Mouse (Mus musculus): ENCODE measurements at regions not wholly inside any gene's neighbourhood (a gene's known extent, or its start where the extent isn't known, plus 50 kb on each side); places are given as distances from the start of the nearest gene placed in this dataset.

DNA sequence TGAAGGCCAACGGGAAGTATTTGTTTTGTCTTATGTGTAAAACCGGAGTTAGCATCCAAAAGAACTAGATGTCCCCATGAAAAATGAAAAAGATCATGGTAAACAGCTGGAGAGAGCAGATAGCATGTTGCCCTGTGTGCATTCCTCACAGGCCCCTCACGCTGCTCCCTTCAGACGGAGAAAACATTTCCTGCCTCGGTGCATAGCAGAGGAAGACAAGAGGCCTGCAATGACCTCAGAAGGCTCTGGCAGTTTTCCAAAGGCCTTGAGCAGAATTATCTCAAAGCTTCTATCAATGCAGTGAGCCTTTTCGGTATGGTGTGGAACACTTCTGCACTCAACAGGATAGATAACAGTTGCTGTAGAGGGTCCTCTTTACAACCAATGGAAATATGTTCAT lies 101.3 kb upstream of the Ccn2 start:
- DNase-seq (ENCODE audit: low spot score), result no peak

DNA sequence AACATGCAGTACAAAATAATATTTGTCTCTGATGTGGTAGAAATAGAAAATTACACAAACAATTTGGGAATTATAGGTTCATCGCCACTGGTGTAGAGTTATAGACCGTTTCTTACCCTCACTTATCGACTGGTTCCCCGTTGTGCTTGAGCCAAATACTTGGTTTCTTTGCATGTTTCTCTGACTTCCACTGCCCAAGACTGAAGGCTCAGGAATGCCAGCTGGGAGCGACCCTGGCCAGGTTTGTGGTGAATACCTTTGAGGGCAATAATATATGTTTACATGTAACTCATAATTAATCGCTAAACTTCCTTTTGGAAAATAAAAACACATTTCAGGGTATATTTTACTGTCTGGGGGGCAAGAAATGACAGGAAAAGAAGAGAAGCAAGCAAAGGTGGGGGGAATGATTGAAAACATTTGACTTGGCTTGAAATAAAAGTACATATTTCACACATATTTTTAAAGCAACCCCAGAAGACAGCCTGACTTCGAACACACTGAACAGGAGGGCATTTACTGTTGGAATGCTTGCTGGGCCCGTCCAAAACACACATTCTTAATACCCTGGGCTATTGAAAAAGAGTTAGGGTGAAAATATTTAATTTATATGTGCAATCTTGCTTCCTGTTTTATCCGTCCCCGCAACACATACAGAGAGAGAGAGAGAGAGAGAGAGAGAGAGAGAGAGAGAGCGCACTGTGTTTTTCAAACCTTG lies 75.3 kb upstream of the Ccn2 start:
- no peak for DNase-seq (ENCODE audit: low spot score)

DNA sequence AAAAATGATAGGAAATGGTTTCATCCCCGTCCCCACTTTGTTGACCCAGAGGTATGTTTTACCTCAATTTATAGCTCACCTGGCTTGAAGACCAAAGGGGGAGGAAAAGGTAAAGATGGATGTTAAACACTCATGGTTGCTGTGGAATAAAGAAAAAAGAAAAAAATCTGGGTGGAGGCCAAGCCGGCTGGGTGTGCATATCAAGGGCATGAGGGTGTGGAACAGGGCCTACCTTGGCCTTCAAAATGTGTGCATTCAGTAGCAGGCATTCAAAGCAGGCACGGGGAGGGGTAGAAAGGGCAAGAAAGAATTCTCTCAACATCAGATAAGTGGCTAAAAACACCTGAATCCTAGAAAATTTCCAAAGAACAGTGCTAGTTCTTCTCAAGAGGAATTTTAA lies 74.7 kb upstream of the Ccn2 start:
- no peak for DNase-seq (ENCODE audit: low spot score)

DNA sequence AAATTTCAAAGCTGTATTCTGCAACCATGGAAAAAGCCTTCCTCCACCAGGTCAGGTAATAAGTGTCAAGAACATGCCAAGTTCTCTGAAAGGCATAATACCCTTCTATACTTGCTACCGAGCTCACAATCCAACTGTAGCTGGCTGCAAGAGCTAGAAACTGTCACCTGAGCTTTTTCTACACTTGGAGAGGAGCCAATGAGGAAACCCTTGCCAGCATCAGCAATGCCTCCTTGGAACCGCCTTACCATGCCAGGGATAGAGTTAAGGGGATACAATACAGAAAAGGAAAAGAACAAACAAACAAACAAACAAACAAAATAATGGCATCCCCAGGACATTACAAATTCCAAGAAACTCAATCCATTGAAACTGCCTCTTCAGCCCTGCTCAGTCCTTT lies 62.5 kb upstream of the Ccn2 start:
- no peak for DNase-seq (ENCODE audit: low spot score)

DNA sequence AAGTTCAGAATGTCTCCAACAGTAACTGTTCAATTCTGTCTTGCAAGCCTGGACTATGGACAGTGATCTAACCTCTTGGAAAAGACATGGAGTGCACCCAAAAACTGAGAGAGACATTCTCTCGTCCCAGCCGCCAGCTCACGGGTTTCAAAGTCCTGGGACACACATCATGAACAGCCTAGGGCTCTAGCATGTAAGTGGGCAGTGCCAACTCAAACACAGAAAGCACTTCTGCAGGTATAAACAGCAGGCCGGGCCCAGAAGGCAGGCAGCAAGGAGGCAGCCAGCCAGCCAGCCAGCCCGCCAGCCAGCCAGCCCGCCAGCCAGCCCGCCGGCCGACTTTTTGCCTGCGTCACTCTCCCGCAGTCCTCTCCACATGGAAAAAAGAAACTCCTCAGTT lies 60.3 kb upstream of the Ccn2 start:
- no peak for DNase-seq (ENCODE audit: low spot score)

DNA sequence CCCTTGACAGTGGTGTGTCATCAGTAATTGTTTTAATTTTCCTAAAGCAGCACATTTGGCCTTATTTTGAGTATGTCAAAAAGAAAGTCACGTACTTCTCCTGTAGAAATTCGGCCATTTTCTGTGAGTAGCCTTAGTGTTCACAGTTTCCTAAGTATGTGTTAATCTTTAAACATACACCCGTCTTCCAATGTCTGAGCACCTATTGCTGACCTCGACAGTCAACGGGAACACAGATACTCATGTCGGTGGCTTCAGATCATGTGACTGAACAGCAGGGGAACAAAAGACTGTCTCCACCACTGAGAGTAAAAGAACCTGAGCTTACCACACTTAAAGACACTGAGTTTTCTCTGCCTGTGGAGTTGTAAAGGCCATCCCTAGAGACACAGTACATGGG lies 59.8 kb upstream of the Ccn2 start:
- DNase-seq (ENCODE audit: low spot score), result no peak

DNA sequence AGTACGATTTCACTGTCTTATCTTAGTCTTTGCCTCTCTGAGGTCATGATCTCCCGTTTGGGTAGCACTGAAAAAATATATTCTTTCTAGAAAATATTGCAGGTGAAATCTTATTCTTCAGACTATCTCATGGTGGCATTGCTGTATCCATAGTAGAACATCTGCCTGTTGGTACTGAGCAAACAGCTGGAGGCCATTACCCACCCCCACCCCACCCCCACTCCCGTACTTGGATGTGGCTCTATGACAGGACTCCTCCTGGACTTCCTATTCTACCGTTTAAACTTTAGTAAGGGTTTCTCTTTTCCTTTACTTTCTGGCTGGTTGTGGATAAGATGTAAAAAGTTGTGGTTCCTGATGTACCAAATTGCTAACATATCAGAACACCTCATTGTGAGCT lies 53.3 kb upstream of the Ccn2 start:
- DNase-seq (ENCODE audit: low spot score), result no peak

Measured in layer of hippocampus, adult 9-10 months (tissue).